Mouse (Mus musculus) kidney, postnatal 4 days (tissue): ENCODE measurements around the gene Dis3l2.

Experiments used
- DNase-seq, 2 experiments: peaks; one replicate each; pipeline ENCODE4 v3.0.0; 2021; ENCODE audit warnings: mixed read lengths in 2 of 2

The Dis3l2 gene

DNA sequence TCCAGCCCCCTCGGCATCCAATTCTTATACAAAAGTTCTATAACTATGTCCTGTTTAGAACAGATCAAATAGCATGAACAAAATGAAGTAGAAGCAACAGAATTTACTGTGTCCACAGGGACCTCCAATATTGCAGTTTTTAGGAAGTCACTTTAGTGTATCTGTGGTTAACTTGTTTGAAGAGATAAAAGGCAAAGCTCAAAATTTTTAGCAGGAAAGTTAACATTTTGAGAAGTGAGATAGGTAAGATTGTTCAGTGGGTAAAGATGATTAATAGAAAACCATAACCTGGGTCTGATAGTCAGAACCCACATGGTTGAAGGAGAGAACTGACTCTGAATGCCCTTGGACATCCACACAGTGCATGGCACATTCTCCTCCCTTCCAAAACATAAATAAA, 32.8 kb downstream of the Dis3l2 start:
- DNase-seq: no peak

DNA sequence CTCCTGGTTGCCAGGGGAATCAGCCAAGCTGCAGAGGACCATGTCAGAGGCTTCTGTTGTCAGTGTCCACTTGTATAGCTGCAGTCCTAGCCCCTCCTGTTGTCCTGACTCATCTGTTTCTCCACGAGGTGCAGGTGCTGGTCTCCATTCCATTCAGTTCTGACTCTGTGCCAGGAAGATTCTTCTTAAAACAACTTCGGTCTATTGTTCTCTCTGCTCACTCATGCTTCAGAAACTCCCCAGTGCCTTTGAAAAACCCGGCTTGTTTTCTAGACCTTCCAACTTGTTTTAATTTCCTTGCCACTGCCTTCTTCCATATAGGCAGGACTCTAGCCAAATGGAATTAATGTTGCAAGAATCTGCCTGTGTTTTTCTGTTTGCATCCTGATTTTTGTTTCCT, 39.3 kb downstream of the Dis3l2 start:
- no peak for DNase-seq

DNA sequence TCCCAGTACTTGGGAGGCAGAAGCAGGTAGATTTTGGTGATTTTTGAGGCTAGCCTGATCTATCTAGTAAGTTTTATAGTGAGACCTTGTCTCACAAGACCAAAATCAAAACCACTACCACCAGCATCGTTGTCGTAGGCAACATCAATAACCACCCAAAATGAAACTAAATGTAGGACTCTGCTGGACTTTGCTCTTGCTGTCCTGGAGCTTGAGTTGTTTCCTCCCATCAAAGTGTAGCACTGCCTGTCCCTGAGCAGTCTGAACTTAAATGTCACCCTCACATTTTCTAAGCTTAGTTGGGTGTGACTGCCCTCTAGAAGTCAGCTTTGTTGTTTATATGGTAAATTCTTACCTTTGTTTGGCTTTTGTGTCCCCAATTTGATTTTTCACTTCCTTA, 43.4 kb downstream of the Dis3l2 start:
- DNase-seq: no peak

DNA sequence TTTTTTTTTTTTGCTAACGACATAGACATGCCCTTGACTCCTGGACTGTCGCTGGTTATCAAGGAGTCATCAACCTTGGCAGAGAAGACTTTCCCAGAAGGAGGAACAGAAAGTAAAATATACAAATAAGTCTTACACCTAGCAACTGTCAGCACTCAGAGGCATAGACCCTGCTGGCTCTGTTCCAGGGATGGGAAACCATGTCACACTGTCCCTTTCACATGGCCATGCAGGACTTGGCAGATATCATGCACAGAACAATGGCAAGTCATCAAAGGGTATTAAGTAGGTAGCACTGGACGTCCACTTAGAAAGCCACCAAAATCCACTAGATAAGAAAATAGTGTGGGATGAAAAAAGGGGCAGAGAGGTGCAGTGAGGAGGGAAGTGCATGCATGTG, 46.5 kb downstream of the Dis3l2 start:
- no peak for DNase-seq

DNA sequence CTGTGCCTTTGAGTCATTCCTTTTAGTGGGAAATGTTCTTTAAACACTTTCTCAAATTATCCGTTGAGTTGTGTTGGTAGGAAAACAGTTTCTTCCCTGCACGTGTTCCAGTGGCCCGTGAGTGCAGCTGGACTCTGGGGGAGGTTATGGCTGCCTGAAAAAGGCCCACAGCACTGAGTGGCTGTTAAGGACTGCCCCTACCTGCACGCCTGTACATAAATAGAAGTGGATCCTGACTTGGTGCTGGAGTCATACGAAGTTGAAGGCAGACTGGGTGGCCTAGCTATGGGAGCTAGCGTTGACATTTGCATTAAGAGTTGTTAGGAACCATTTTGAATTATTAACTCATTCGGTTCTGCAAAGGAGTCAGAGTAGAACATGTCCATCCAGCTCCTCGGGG, 49.8 kb downstream of the Dis3l2 start:
- no peak for DNase-seq

DNA sequence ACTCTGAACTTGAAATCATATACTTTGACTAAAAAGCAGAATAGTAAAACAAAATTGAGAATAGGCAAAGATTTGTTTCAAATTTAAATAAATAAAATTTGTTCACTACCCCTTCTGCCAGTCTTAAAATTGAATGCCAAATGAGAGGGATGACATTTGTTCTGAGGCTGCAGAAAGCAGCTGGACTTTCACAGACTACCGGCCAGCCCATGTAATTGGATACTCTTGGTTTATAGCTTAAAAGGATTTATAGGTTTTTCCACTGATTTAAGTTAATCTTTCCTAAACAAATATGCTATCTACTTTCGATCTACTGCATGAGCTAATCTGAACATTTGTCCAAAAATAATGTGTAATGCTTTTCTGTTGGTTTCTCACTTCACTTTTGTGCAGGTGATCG, 50.7 kb downstream of the Dis3l2 start:
- DNase-seq: no peak

DNA sequence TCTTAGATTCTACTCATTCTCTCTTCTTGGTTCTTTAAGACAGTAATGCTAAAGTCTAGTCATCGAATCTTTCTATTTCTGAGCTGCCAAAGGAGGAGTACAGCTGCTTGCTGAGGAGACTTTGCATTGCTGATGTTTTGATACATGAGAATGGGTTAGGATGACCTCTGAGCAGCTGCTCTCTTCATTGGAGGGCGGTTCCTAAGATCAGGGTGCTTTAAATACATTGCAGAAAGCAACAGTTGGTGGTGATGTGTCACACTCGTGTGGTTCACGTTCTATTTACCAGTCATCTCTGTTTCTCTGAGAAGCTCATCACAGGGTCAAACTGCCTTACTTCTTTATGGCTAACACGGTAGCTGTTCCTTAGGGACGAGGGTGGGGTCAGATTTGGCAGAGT, 54.5 kb downstream of the Dis3l2 start:
- DNase-seq: no peak

DNA sequence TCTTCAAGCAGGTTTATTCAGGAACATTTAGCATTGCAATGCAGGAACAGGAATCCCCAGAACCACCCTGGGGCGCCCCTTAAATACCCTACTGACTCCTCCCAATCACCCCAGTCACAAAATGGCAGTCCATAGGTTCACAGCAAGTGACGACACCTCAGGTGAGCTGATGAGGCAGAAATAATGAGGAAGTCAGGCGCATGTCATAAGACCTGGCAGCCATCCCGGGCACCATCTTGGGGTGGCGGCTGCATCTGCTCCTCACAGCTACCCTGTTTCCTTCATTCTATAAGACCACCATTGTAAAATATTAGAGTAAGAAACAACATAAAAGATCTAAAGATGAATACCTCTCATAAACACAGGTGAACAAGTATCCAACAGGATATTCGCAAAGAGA, 58.6 kb downstream of the Dis3l2 start:
- no peak for DNase-seq

DNA sequence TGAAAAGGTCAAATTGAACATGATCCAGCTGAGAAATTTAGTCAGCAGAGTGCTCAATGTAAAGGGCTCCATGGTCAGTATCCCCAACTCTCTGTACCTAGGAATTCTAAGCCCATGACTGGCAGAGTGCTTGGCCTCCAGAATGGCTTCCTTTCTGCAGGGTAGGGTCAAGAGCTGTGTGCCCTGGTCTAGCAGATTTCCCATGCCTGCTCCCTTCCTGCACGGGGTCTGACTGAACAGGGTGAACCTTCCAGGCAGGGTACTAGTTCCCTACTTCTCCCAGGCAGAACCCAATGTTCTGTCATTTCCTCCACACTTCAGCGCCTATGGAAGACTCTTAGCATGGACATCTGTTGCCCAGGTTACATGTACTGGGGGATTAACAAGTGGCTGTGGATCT, 97.6 kb downstream of the Dis3l2 start:
- DNase-seq: no peak

DNA sequence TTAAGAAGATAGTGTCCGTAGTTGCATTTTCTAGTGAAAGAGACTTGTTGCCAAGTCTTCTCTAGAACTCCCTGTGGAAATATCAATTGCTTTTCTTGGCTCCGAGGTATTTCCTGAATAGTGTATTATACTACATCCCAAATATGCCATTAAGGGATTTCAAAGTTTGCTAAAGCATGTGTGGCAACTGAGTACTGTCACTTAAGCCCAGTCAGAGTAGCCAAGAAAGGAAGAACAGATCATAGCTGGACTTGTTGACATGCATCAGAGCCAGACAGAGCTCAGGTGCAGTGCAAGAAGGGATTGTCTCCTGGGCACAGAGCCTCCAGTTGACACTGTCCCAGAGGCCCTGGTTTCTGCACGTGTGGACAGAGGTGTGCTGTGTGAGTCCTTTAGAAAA, 108.1 kb downstream of the Dis3l2 start:
- DNase-seq: no peak

DNA sequence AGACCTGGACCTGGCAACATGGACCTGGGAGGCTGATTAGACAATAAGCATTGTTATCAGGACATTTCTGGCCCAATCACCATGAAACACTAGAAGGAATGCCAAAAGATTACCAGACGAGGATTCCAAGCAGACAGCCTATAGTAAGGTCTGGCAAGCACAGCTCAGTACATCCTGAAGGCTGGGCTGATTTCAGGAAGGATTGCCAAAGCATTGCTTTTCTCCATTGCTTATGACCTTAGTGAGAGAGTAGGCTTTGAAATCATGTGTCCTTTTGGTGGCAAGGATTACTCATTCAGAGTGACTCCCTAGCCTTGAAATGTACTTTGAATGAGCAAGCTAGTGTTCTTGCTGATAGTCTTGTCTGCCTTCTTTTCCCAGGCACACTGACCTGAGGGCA, 118.7 kb downstream of the Dis3l2 start:
- DNase-seq: no peak

DNA sequence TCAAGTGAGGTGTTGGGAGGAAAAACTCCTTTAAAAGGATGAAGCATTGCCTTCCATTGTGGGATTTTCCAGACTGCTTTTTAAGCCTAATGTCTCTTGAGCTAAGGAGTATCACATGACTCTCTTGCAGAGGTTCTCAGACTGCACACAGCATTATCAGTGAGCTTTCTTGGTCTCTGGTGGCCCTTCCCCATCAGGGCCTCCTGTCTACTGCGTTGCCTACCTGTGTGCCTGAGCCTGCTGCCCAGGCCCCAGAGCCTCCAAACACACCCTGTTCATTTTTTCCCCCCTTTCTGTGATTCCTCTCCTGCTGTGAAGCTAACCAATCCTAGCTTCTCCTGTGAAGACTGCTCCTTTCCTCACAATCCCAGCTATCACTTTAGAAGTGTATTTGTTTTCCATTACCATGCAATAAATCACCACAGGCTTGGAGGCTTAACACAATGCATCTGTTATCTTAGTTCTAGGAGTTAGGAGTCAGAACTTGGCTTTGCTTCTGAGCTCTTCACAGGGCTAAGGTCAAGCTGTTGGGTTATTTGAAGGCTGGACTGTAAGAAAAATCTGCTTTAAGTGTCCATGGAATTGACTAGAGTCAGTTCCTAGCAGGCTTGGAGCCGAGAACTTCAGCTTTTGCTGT, 130.9 kb downstream of the Dis3l2 start:
- DNase-seq: peak; percentile 18 to 20

DNA sequence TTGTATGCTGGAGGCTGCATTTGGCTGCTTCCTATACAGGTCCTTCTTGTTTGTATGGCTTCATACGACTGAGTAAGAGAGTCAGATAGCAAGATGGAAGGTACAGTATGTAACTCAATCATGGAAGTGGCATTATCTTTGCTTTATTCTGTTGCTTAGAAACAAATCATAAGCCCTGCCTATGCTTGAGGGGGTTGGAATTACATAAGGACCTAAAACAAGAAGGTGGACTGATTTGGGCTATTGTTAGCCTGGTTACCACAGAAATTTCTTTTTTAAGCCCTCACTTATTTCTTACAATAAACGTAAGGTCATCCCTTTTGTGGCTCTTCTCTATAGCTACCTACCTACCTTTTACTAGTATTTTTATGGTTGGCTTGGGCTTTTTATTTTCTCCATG, 131.4 kb downstream of the Dis3l2 start:
- DNase-seq: no peak

DNA sequence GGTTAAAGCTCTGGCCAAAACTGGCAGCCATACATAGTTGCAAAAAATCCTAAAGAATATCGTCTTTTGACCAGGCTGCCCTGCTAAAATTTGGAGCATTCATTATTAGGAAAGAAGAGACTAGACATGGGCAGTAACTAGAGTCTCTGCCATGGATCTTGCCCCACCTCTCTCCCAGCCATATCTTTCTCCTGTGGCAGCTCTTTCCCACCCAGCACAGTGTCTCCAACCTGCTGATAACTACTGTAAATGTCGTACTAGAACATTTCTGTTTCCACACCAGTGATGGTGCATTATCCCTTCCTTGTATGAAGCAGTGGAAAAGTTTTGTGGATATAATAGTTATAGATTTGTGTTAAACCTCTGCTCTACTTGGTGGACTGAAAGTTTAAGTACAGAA, 147.1 kb downstream of the Dis3l2 start:
- no peak for DNase-seq

DNA sequence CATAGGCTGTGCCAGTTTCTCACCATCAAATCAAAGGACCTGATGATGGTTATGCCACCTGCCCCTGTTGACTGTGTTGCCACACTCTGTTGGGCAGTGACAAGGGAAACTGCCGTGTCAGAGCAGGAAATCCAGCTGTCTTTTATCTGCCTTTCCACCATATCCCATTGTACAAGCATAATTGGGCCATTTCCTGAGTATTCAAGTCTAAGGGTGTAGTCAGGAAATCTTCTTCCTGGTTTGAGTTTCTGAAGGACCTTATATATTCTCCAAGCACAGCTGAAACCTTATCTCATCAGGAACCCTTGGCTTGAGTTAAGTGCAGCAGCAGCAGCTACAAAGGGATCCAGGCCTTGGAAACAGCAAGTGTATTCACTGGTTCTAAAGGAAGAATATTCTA, 155.3 kb downstream of the Dis3l2 start:
- DNase-seq: peak in 1 of 2 experiments; percentile 14

DNA sequence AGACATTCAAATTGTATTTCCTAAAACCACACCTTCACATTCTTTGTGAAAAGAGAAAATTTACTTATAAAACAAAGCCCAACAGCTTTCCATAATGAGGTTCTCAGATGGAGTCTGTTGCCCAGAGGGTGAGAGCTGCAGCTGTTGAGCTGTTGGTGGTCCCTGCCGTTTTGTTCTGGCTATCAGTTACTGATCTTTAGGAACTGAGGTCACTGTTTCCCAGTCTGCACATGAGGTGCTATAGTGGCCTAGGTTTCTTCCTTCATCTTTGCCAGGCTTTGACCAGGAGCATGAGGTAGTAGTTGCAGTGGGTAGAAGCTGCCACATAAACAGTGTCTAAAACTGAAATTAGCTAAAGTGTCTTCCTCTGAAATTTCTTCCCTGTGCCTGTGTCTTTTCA, 155.8 kb downstream of the Dis3l2 start:
- DNase-seq: no peak

DNA sequence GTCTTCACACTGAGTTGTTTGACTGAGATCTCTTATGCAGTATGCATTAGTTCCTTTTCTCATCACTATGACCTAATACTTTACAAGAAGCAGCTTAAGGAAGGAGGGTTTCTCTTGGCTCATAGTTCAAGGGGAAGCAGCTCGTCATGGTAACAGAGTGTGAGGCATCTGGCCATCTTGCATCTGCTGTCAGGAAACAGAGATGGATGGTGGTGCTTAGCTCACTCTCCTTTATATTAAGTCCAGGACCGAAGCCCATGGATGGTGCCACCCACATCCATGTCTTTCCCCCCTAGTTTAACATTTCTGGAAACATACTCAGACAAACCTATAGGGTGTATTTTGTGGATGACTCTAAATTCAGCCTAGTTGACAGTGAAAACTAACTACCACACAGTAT, 170.1 kb downstream of the Dis3l2 start:
- no peak for DNase-seq

DNA sequence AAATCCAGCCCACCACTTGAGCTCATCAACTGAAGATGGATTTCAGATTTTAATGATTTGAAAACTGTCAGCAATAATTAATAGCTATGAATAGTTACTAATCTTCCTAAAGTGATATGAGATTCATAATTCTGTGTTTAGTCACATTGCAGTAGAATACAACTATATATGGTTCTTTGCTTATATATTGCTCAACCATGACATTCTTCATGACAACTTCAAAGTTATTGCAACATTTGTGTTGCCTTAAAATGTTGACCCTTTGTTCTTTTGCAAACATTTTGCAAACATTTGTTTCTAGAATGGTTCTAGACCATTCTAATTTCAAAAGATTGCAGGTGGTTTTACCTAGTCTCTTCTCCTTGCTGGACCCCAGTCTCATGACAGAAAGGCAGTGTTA, 175.1 kb downstream of the Dis3l2 start:
- DNase-seq: no peak

DNA sequence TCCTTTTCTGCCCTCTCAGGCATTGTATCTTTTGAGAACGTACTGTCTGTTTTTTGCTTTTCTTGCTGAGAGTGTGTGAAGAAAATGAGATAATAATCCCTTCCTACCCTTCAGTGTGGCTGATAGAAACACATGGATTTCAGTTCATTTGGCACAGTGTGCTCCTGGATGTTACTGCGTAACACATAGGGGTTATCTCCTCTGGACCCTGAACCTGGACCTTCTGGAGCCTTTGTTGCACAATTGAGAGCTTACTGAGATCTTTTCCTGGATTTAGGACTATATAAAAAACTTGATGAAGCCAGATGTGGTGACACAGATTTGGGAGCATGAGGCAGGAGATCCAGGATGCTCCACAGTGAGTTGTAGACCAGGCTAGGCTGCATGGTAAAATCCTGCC, 175.9 kb downstream of the Dis3l2 start:
- DNase-seq: no peak

DNA sequence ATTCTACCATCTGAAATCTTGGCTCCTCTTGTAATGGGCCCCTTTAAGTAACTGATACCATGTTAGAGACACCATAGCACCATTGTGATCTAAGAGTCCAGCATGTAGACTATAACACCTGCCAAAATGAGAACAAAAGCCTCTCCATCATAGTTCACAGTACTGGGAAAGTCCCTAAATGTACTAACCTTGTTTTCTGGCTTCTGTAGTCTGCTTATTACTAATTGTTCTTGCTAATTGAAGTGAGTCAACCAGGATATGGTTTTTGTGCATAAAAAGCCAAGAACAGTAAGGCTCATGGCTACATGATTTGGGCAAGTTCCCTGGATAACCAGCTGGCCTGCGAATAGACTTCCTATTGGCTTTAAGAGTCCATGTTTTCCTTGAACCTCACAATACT, 183.5 kb downstream of the Dis3l2 start:
- DNase-seq: no peak

DNA sequence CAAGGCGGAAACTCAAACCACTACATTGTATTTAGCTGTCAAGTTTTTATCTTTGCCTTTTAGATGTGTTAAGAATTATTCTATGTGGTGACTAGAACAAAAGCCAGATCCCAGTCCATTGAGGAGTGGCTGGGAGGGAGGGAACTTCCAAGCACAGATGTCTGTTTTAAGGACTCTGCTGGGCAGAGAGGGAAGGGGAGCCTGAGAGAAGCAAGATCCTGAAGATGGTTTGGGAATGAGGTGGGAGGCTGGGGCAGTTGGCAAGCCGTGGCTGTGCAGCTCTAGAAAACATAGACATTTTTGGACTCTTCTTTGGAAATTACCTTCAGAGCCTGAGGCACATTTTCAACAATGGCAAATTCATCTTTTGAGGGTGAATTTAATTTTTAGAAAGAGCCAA, 208.9 kb downstream of the Dis3l2 start:
- DNase-seq: no peak

DNA sequence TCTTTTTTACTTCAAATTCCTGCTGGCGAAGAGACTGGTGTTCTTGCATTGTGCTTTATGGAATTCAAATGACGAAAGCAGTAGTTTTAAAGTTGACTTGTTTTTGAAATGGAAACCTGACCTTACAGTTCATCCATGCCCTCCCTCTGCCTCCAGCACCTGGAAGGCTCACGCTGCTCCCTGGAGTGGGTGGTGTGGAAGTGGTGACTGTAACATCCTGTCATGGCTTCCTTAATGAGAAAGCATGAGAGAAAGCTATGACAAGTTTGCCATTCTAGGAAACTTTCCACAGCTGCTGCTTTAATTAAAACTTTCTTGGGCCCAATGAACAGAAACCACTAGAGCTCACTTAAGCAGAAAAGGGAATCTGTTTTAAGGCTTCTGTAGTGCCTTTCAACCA, 210.3 kb downstream of the Dis3l2 start:
- DNase-seq: peak in 1 of 2 experiments; percentile 10

DNA sequence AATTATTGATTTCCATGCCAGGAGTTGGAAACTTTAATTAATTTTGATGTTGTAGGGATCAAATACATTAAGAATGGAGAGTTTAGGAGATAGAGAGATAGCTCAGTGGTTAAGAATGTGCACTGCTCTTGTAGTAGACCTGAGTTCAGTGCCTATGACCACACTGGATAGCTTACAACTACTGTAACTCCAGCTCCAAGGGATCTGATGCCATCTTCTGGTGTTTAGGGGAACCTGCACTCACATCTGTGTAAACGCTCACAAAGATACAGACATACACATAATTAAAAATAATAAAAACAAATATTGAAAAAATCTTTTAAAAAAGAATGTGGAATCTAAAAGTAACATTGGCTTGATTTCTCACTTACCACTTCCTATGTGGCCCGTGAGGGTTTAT, 211.1 kb downstream of the Dis3l2 start:
- no peak for DNase-seq

DNA sequence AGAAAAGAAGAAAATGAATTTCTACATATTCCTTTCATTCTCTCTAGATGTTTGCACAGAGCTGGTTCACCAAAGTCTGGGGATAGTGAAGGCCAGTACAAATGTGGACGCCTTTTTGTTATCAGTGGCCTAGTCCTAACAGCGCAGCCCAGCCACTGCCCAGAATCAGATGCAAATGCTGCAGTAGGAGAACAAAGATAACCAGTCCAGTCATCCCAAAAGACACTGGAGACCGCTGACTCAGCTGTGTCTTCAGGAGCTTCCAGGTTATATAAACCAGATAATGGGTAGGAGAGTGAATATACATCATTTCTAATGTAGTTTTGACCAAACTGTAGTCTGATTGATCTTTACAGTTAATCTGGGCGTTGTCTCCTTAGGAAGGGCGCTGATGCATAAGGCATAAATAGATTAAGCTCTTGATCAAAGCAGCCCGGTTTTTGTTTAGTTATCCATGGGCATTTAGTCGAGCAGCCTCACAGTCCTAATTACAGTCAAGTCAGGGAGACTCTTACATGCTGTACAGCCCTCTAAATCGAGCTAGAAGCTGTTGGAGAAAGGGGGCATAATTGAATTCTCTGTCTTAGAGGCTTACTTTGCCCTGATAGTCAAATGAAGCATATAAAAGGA, 212.9 kb downstream of the Dis3l2 start:
- no peak for DNase-seq

DNA sequence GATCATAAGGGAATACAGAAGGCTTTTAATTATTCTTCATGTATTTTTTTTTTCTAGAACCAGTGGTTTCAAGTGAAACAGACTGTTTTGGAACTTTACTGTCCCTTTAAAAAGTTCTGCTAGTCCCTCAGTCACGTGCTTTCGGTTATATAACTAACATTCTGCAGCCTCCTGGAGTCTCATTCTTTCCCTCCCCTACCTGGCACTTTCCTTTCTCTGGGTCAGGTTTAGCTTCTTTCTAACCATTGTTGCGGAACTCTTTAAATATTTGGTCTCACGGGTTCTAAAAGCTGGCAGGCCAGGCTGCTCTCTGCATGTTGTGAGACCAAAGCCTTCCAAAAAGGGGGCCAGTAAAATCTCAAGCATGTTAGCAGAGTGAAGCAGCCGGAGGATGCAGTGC, 222.2 kb downstream of the Dis3l2 start:
- DNase-seq: peak in 1 of 2 experiments; percentile 16
